ENCODE assay signal across 8 mouse cellular contexts in the genomic region with DNA sequence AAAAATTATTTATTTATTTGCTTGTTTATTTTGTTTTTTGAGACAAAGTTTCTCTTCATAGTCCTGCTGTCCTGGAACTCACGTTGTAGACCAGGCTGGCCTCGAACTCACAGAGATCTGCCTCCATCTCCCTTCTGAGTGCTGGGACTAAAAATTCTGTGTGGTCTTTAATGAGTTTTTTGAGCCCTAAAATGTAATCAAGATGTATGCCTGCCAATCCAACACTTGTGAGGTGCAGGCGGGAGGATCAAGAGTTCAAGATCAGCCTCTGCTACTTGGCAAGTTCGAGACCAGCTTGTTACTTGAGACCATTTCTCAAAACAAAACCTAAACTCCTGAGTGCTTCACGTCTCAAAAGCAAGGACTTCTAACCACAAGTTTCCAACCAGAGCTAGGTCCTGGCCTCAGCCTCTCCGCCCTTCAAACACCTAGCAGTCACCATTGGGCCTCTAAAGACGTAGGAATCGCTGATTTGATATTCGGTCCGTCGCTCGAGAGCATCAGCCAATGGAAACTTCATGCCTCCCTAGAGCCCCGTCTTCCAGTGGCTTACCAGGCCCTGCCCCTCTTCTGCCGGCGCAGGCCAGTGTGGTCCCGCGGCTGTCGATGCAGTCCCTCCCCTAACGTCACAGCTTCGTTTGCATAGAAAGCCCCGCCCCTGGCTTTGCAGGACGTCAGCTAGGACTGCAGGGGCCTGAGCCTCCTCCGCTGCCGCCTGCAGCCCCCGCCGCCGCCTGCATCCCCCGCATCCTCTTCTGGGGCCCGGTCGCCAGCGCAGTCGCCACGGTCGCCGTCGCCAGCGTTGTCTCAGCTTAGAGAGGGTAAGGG. TPM values are rescaled to one million over a fixed set of nuclear protein-coding genes. Genes with fewer than 3 reads are reported as not detected.
DNase-seq lines count a peak whose midpoint lies in the region; ATAC-seq and TF ChIP-seq lines count a peak whose summit lies in the region.

Rab3a (plus strand) TSS at position 637 of the 828 bp plus-strand sequence.

- peak; percentile 36; the same call in 1 of the 2 replicates for TF ChIP-seq EP300 in ES-Bruce4 (IDR thresholded peaks at IDR 0.05; ENCODE audit: insufficient read depth, low read depth, low read length)

- DNase-seq in forebrain, embryonic 14.5 days (ENCODE audit: low spot score): peak; percentile 99
- peak; percentile 95 to 96 for DNase-seq in heart, postnatal 14 days
- DNase-seq in layer of hippocampus, adult 11-12 months (ENCODE audit: low spot score): peak; percentile 98
- peak; percentile 99 for DNase-seq in lung, adult 18-20 months
- peak; percentile 96 for DNase-seq in testis, postnatal 14 days (ENCODE audit: low spot score)

- 8% methylated on average over 37 of the region's 37 CpGs for WGBS in forebrain, embryonic 14.5 days
- WGBS in neural tube, embryonic 15.5 days: 9% methylated on average over 37 of the region's 37 CpGs

- H3K4me1 ChIP-seq in ES-Bruce4 (ENCODE audit: control insufficient read depth, insufficient read depth, low read length): peaks cover 3% of the 10 kb centered on the region
- H3K4me1 ChIP-seq in forebrain, embryonic 14.5 days (ENCODE audit: control insufficient read depth, insufficient read depth, low read length): peaks cover 14% of the 10 kb centered on the region
- peaks cover 46% of the 10 kb centered on the region for H3K4me1 ChIP-seq in neural tube, embryonic 15.5 days

- peaks cover 4% of the 10 kb centered on the region; the same call in 1 of the 2 replicates for H3K36me3 ChIP-seq in ES-Bruce4 (ENCODE audit: control insufficient read depth, insufficient read depth, low read length, poor library complexity, severe bottlenecking)
- peaks cover 27% of the 10 kb centered on the region for H3K36me3 ChIP-seq in forebrain, embryonic 14.5 days (ENCODE audit: control insufficient read depth, insufficient read depth, low read length)
- peaks cover 32% of the 10 kb centered on the region for H3K36me3 ChIP-seq in neural tube, embryonic 15.5 days

- peak within 1 kb of the TSS; percentile 68 for H3K4me3 ChIP-seq in ES-Bruce4 (ENCODE audit: low read depth, low read length)
- peak within 1 kb of the TSS; percentile 62 for H3K4me3 ChIP-seq in forebrain, embryonic 14.5 days (ENCODE audit: low read depth, low read length)
- H3K4me3 ChIP-seq in neural tube, embryonic 15.5 days (replicated peaks): peak within 1 kb of the TSS; percentile 69

- TF ChIP-seq CTCF in ES-Bruce4 (IDR thresholded peaks at IDR 0.05; ENCODE audit: low read depth, low read length): no peak

- no peaks in the 10 kb centered on the region for H3K9me3 ChIP-seq in ES-Bruce4 (replicated peaks; ENCODE audit: control insufficient read depth, insufficient read depth, low read length, poor library complexity, severe bottlenecking)
- H3K9me3 ChIP-seq in forebrain, embryonic 14.5 days (replicated peaks; ENCODE audit: control insufficient read depth, low read length): no peaks in the 10 kb centered on the region
- H3K9me3 ChIP-seq in neural tube, embryonic 15.5 days (replicated peaks): no peaks in the 10 kb centered on the region

- TF ChIP-seq POLR2A in ES-Bruce4 (IDR thresholded peaks at IDR 0.05; ENCODE audit: insufficient read depth, low read length): peak; percentile 46

- peak within 1 kb of the TSS; percentile 87 for H3K4me2 ChIP-seq in forebrain, embryonic 14.5 days (ENCODE audit: low read length)
- H3K4me2 ChIP-seq in neural tube, embryonic 15.5 days: peak within 1 kb of the TSS; percentile 73

- H3K27me3 ChIP-seq in ES-Bruce4 (ENCODE audit: control insufficient read depth, insufficient read depth, low read length, poor library complexity, severe bottlenecking): no peaks in the 10 kb centered on the region
- no peaks in the 10 kb centered on the region for H3K27me3 ChIP-seq in forebrain, embryonic 14.5 days (replicated peaks; ENCODE audit: control insufficient read depth, insufficient read depth, low read length)
- peaks cover 9% of the 10 kb centered on the region; the same call in 1 of the 2 replicates for H3K27me3 ChIP-seq in neural tube, embryonic 15.5 days (replicated peaks)

- ATAC-seq in cerebellum, adult (ENCODE audit: insufficient number of reproducible peaks, low FRiP score, low TSS enrichment): peak; percentile 94
- peak; percentile 98 for ATAC-seq in forebrain, embryonic 14.5 days
- peak; percentile 97 for ATAC-seq in neural tube, embryonic 15.5 days (ENCODE audit: low FRiP score)

- H3K27ac ChIP-seq in ES-Bruce4 (ENCODE audit: insufficient read depth, low read length): peak within 1 kb of the TSS; percentile 21; the same call in 1 of the 2 replicates
- H3K27ac ChIP-seq in forebrain, embryonic 14.5 days (ENCODE audit: low read depth, low read length): peak within 1 kb of the TSS; percentile 82
- peak within 1 kb of the TSS; percentile 92 for H3K27ac ChIP-seq in neural tube, embryonic 15.5 days (replicated peaks)

- intact Hi-C loops in heart, postnatal 14 days (cut with DNase I): no loop called here

- H3K9ac ChIP-seq in ES-Bruce4 (ENCODE audit: low read depth, poor library complexity, severe bottlenecking): peak within 1 kb of the TSS; percentile 50
- H3K9ac ChIP-seq in forebrain, embryonic 14.5 days (ENCODE audit: low read length): peak within 1 kb of the TSS; percentile 76
- peak within 1 kb of the TSS; percentile 78 for H3K9ac ChIP-seq in neural tube, embryonic 15.5 days (replicated peaks)

RNA-seq across cellular contexts. Expression of gene Rab3a, which starts in this region (rescaled TPM):
- polyA plus RNA-seq in ES-Bruce4 (2011; ENCODE audit: insufficient read depth, insufficient read length, low read depth, missing spikeins): 6.2 and 6.3 TPM in 2 replicates
- 330 and 371 TPM in 2 replicates for polyA plus RNA-seq in forebrain, embryonic 14.5 days (2014; fragmentation: Nextera tagmentation; extraction: Ambion mirVana)
- total RNA-seq in heart, postnatal 14 days (2021): 10 to 100 TPM; 51.6 to 51.9 TPM
- 536 and 627 TPM in 2 replicates for polyA plus RNA-seq in neural tube, embryonic 15.5 days (2015; fragmentation: Nextera tagmentation; extraction: Ambion mirVana)

Comparison
In these comparisons a context has a peak if more than half of its experiments do, and no peak if none do; other contexts are left out.
1. Peak in every context shown above with its lines: DNase-seq, ATAC-seq, H3K4me3 ChIP-seq and H3K27ac ChIP-seq.
2. RNA of gene Rab3a (polyA plus RNA-seq): 536 to 627 TPM in neural tube, embryonic 15.5 days and 330 to 371 TPM in forebrain, embryonic 14.5 days; 6.2 to 6.3 TPM in ES-Bruce4; every median in the first group is over 10 times any median in the second.
3. H3K27ac ChIP-seq: peak in every context shown above with its lines; median percentile 92 in neural tube, embryonic 15.5 days; 82 in forebrain, embryonic 14.5 days; 21 in ES-Bruce4.